8 mouse cellular contexts compared by ENCODE assay signal in genomic region chr9:21164072-21164471, GRCm38 (mm10). TPM values are rescaled to one million over a fixed set of nuclear protein-coding genes. Genes with fewer than 3 reads are reported as not detected.
A peak's percentile ranks its signal among the peaks of the same experiment; 100 is the strongest.
DNase-seq lines count a peak whose midpoint lies in the region; ATAC-seq and TF ChIP-seq lines count a peak whose summit lies in the region.

No protein-coding gene starts in this region.

- no peak for TF ChIP-seq POLR2A in testis, adult 2 months (IDR thresholded peaks at IDR 0.05; ENCODE audit: control insufficient read depth, low read depth, low read length)
- TF ChIP-seq POLR2A in limb, embryonic 14.5 days (IDR thresholded peaks at IDR 0.05; ENCODE audit: borderline replicate concordance, extremely low read depth, insufficient read depth, insufficient read length), result no peak

- H3K4me3 ChIP-seq in testis, adult 2 months (ENCODE audit: control insufficient read depth, low read depth, low read length), result peak overlapping the region; percentile 47
- H3K4me3 ChIP-seq in hindbrain, embryonic 12.5 days, result peak overlapping the region; percentile 12; the same call in 1 of the 2 replicates
- peak overlapping the region; percentile 24 for H3K4me3 ChIP-seq in limb, embryonic 14.5 days (replicated peaks; ENCODE audit: low read length)

- H3K9ac ChIP-seq in hindbrain, embryonic 12.5 days, result no peak overlapping the region
- no peak overlapping the region for H3K9ac ChIP-seq in limb, embryonic 14.5 days (ENCODE audit: low read depth, low read length, severe bottlenecking)

- no peaks in the 10 kb centered on the region for H3K27me3 ChIP-seq in testis, adult 2 months (ENCODE audit: control insufficient read depth, insufficient read depth, low read length)
- H3K27me3 ChIP-seq in hindbrain, embryonic 12.5 days, result peaks cover 67% of the 10 kb centered on the region
- peaks cover 54% of the 10 kb centered on the region for H3K27me3 ChIP-seq in limb, embryonic 14.5 days (ENCODE audit: control insufficient read depth, insufficient read depth, low read length)

- H3K9me3 ChIP-seq in hindbrain, embryonic 12.5 days (replicated peaks), result no peaks in the 10 kb centered on the region
- no peaks in the 10 kb centered on the region for H3K9me3 ChIP-seq in limb, embryonic 14.5 days (ENCODE audit: control insufficient read depth, low read length)

- no peak for ATAC-seq in hindbrain, embryonic 12.5 days (ENCODE audit: low FRiP score)
- no peak for ATAC-seq in limb, embryonic 14.5 days (ENCODE audit: low FRiP score, low read depth)

- peaks cover 34% of the 10 kb centered on the region for H3K4me1 ChIP-seq in testis, adult 2 months (ENCODE audit: control insufficient read depth, insufficient read depth, low read length)
- H3K4me1 ChIP-seq in hindbrain, embryonic 12.5 days, result peaks cover 30% of the 10 kb centered on the region
- peaks cover 32% of the 10 kb centered on the region for H3K4me1 ChIP-seq in limb, embryonic 14.5 days (ENCODE audit: control insufficient read depth, insufficient read depth, low read length)

- no peak overlapping the region for H3K27ac ChIP-seq in testis, adult 2 months (ENCODE audit: control insufficient read depth, insufficient read depth, low read depth, low read length)
- H3K27ac ChIP-seq in hindbrain, embryonic 12.5 days, result no peak overlapping the region
- no peak overlapping the region for H3K27ac ChIP-seq in limb, embryonic 14.5 days (replicated peaks; ENCODE audit: low read depth, low read length)

- WGBS in hindbrain, embryonic 12.5 days, result 2% methylated on average over 26 of the region's 26 CpGs
- 2% methylated on average over 26 of the region's 26 CpGs for WGBS in limb, embryonic 14.5 days

- DNase-seq in adrenal gland, adult 2 months, result peak; percentile 55
- no peak for DNase-seq in adrenal gland, postnatal 4 days (ENCODE audit: low spot score in 2 of 2)
- DNase-seq in testis, postnatal 10 days (ENCODE audit: low spot score), result no peak
- DNase-seq in limb, embryonic 14.5 days (ENCODE audit: low spot score), result no peak
- peak; percentile 55 for DNase-seq in right cerebral cortex, postnatal 4 days
- DNase-seq in cerebellum, adult 11 months, result no peak

- no peak for TF ChIP-seq CTCF in testis, adult 2 months (IDR thresholded peaks at IDR 0.05; ENCODE audit: control insufficient read depth, insufficient read depth, insufficient replicate concordance, low read depth, low read length)

- peak overlapping the region; percentile 29; the same call in 1 of the 2 replicates for H3K4me2 ChIP-seq in hindbrain, embryonic 12.5 days (replicated peaks)
- H3K4me2 ChIP-seq in limb, embryonic 14.5 days (replicated peaks; ENCODE audit: low read depth, low read length, severe bottlenecking), result peak overlapping the region; percentile 31

- no peaks in the 10 kb centered on the region for H3K36me3 ChIP-seq in testis, adult 2 months (ENCODE audit: control insufficient read depth, insufficient read depth, low read length)
- H3K36me3 ChIP-seq in hindbrain, embryonic 12.5 days, result no peaks in the 10 kb centered on the region
- no peaks in the 10 kb centered on the region for H3K36me3 ChIP-seq in limb, embryonic 14.5 days (ENCODE audit: control insufficient read depth, insufficient read depth, low read length)

RNA-seq across cellular contexts. Expression of gene Pde4a, which starts 1.4 kb away (rescaled TPM):
- total RNA-seq in adrenal gland, adult 2 months (2021), result 10 to 100 TPM in 1 of 2 experiments, 1 to 10 TPM in 1; 8.8 to 17.7 TPM
- 13.2 and 15.6 TPM in 2 replicates for polyA plus RNA-seq in adrenal gland, adult 2 months (2012; rRNA removed)
- 10 to 100 TPM in 1 of 2 experiments, 1 to 10 TPM in 1; 9.7 to 10.6 TPM for total RNA-seq in adrenal gland, postnatal 4 days (2021)
- 80.2 and 82.0 TPM in 2 replicates for polyA plus RNA-seq in testis, adult 2 months (2012; rRNA removed)
- polyA plus RNA-seq in hindbrain, embryonic 12.5 days (2016; fragmentation: Nextera tagmentation; extraction: Ambion mirVana), result 11.4 and 11.7 TPM in 2 replicates
- 5.7 and 7.1 TPM in 2 replicates for polyA plus RNA-seq in limb, embryonic 14.5 days (2012; rRNA removed)
- 4.4 and 5.7 TPM in 2 replicates for polyA plus RNA-seq in limb, embryonic 14.5 days (2014; fragmentation: Nextera tagmentation; extraction: Ambion mirVana)

RNA-seq across cellular contexts. Expression of gene Cdc37, which starts 14.3 kb away (rescaled TPM):
- 100 to 1,000 TPM; 179 to 202 TPM for total RNA-seq in adrenal gland, adult 2 months (2021)
- 58.3 and 59.0 TPM in 2 replicates for polyA plus RNA-seq in adrenal gland, adult 2 months (2012; rRNA removed)
- total RNA-seq in adrenal gland, postnatal 4 days (2021), result 100 to 1,000 TPM; 174 to 190 TPM
- polyA plus RNA-seq in testis, adult 2 months (2012; rRNA removed), result 38.1 and 40.6 TPM in 2 replicates
- 271 and 274 TPM in 2 replicates for polyA plus RNA-seq in hindbrain, embryonic 12.5 days (2016; fragmentation: Nextera tagmentation; extraction: Ambion mirVana)
- 145 and 257 TPM in 2 replicates for polyA plus RNA-seq in limb, embryonic 14.5 days (2012; rRNA removed)
- 292 and 299 TPM in 2 replicates for polyA plus RNA-seq in limb, embryonic 14.5 days (2014; fragmentation: Nextera tagmentation; extraction: Ambion mirVana)

RNA-seq across cellular contexts. Expression of gene Tyk2, which starts 33.0 kb away (rescaled TPM):
- 10 to 100 TPM; 12.7 to 14.6 TPM for total RNA-seq in adrenal gland, adult 2 months (2021)
- 23.5 and 25.8 TPM in 2 replicates for polyA plus RNA-seq in adrenal gland, adult 2 months (2012; rRNA removed)
- 10 to 100 TPM; 18.9 to 19.2 TPM for total RNA-seq in adrenal gland, postnatal 4 days (2021)
- 11.4 and 12.5 TPM in 2 replicates for polyA plus RNA-seq in testis, adult 2 months (2012; rRNA removed)
- 16.3 and 18.1 TPM in 2 replicates for polyA plus RNA-seq in hindbrain, embryonic 12.5 days (2016; fragmentation: Nextera tagmentation; extraction: Ambion mirVana)
- polyA plus RNA-seq in limb, embryonic 14.5 days (2012; rRNA removed), result 20.9 and 25.8 TPM in 2 replicates
- polyA plus RNA-seq in limb, embryonic 14.5 days (2014; fragmentation: Nextera tagmentation; extraction: Ambion mirVana), result 10.6 and 11.4 TPM in 2 replicates

Comparison
In these comparisons a context has a peak if more than half of its experiments do, and no peak if none do; other contexts are left out.
1. DNase-seq: peak in adrenal gland, adult 2 months (single experiment) and right cerebral cortex, postnatal 4 days (single experiment); none in adrenal gland, postnatal 4 days (0 of 2), testis, postnatal 10 days (single experiment), limb, embryonic 14.5 days (single experiment) and cerebellum, adult 11 months (single experiment).
2. Peak in every context shown above with its lines, with median percentiles within 50 percentile points of each other: H3K4me3 ChIP-seq.